Mouse (Mus musculus) lung, adult 10 weeks (tissue): ENCODE measurements around the gene Olfr1278. TPM values are rescaled to one million over a fixed set of nuclear protein-coding genes. Genes with fewer than 3 reads are reported as not detected.

Experiments
- polyA plus RNA-seq: library from polyadenylated mRNA; stranded (reverse); fragments of 350-450 nt; fragmentation: Illumina TruSeq; extraction: RNeasy Lipid Tissue Mini Kit (QIAGEN cat#74804); gene quantifications from one replicate; pipeline ENCODE4 v1.2.3, GENCODE M21; 2014; ENCODE audit warnings: low read depth, low replicate concordance; ENCODE audit not compliant: insufficient read depth

Olfr1278 gene
- not detected for polyA plus RNA-seq

DNA sequence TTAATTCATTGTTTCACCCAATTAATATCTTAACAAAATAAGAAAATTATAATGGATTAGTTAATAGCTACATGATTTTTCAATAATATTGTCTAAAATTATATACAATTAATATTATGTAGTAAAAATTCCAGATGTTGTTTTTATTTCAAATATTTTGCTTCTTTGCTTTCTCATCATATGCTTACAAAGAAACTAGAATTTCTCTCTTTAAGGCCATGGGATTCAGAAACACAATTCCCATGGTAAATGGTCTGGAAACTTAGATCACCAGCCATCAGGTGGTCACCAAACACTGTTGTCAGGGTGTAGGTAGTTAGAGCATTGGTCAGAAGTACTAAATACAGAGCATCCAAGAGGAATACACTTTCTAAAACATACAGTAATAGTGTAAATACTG lies at the start of gene Olfr1278:
Gene Olfr1278 (plus strand): TSS at position 301 of the 400 bp plus-strand sequence.

DNA sequence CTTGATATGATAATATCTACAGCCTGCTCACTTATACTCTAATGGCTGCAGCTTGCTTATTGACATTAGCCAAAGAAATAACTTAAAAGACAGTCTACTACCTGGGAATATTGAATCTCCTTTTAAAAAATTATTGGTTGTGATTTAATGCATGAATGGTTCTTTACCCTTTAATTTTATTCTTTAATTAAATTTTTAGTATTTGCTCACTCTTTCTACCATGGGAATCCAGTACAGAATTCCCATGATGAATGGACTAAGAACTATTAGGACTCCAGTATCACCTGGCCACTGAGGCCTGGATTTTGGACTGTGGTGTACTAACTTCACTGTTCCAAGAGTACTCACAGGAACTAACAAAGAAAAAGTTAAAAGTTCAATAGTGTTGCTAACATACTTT lies 35.7 kb upstream of the Olfr1278 start, which contains the start of gene Olfr1276:
Gene Olfr1276 (plus strand): TSS at position 301 of the 400 bp plus-strand sequence.

DNA sequence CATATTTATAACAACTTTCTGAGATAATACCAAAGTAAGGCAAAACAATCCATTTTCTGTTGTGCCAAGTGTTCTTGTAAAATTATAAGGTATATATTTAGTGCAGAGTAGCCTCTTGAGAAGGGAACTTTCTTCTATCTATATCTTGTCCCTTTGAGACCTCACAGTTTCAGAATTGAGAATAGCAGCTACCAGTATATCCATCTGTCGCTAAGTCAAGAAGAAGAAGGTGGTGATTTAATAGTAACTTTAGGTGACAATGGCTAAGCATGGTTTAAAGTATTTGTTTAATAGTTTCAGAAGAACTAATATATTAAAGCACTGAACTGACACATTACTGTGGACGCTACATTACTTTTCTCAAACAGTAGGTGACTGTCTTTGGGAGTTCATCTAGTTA lies 15.9 kb upstream of the Olfr1278 start, which contains the start of gene Olfr1277:
Gene Olfr1277 (minus strand): TSS at position 101 of the 400 bp plus-strand sequence.

DNA sequence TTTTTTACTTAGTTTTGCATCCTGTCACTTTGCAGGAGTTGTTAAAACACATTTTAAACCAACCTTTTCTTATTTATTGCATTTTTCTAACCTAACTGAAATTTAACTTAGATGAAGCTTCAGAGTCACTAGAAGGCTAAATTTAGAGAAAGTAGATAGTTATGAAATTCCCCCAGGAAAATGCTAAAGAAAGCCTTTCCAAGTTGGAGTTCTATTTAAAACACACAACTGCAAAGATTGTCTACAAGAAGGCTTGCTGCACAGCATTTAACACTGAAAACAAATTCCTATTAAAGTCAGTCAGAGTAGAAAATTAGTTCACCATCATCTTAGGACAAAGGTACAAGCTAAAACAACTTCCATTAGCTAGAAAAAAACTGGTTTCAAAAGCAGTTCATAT lies 10.4 kb downstream of the Olfr1278 start, which contains the start of gene Olfr1279:
Gene Olfr1279 (plus strand): TSS at position 262 of the 400 bp plus-strand sequence.

DNA sequence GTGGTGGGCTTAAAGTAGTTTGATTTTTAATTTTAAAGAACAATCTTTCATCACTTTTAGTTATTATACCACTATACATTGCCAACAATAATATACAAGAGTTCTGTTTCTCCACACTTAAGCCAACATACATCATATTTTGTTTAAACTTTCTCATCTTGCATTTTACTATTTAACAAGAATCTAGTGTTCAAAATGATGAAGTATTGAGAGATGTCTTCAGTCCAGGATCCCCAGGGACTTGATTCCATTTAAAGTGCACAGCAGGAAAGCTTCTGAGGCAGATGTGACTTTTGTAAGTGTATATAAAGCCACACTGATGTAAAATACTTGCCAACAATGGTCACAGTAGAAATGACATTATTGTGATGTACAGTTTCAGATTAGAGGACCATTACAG lies 23.8 kb downstream of the Olfr1278 start, which contains the start of gene Olfr1280:
Gene Olfr1280 (plus strand): TSS at position 301 of the 400 bp plus-strand sequence.

DNA sequence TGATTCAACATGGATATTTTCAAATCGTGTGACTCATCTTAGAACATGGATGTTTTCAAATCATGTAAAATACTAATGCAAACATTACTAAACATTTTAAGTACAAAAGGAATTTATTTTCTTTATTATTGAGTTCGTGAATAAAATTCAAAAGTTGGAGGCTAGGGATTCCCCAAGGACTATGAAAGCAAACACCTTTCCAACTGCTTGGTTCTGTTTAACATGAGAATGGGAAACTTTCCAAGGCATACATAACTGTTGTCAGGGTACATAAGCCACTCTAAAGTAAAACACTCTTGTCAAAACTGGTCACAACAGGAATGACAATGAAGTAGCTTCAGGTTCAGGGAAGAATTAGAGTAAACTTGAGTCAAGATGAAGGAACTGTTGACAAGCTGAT lies 36.3 kb downstream of the Olfr1278 start, which contains the start of gene Olfr1281:
Gene Olfr1281 (plus strand): TSS at position 301 of the 400 bp plus-strand sequence.

DNA sequence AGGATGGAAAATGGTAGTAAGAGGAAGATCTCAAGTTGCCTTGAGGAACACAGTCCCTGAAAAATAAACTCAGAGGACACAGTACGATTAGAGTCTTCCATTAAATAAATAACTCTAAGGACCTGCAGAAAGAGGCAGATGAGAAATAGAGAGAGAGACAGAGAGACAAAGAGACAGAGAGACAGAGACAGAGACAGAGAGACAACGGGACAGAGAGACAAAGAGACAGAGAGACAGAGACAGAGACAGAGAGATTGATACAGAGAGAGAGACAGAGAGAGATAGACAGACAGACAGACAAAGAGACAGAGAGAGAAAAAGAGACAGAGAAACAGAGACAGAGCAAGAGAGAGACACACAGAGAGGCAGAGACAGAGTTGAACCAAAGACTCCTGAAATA lies 46.0 kb downstream of the Olfr1278 start, which contains the start of gene Olfr1282:
Gene Olfr1282 (minus strand): TSS at position 101 of the 400 bp plus-strand sequence.

Other genes starting within 250 kb of the Olfr1278 start
- not detected for gene Gm13941, start 184.2 kb upstream of the Olfr1278 start, polyA plus RNA-seq
- gene Gm15130, start 137.2 kb upstream of the Olfr1278 start, polyA plus RNA-seq: not detected
- gene 4930430A15Rik, start 60.5 kb upstream of the Olfr1278 start, polyA plus RNA-seq: not detected
- gene Olfr1275, start 54.9 kb upstream of the Olfr1278 start, polyA plus RNA-seq: not detected
- gene Olfr1276, start 35.6 kb upstream of the Olfr1278 start, polyA plus RNA-seq: not detected
- gene Olfr1277, start 16.0 kb upstream of the Olfr1278 start, polyA plus RNA-seq: not detected
- not detected for gene Olfr1279, start 10.5 kb downstream of the Olfr1278 start, polyA plus RNA-seq
- not detected for gene Olfr1280, start 23.9 kb downstream of the Olfr1278 start, polyA plus RNA-seq
- gene Olfr1281, start 36.4 kb downstream of the Olfr1278 start, polyA plus RNA-seq: not detected
- gene Olfr1282, start 45.9 kb downstream of the Olfr1278 start, polyA plus RNA-seq: not detected
- gene Olfr1283, start 76.7 kb downstream of the Olfr1278 start, polyA plus RNA-seq: not detected
- not detected for gene Olfr1284, start 85.4 kb downstream of the Olfr1278 start, polyA plus RNA-seq
- gene Olfr1286, start 133.0 kb downstream of the Olfr1278 start, polyA plus RNA-seq: not detected
- gene Olfr1287, start 159.0 kb downstream of the Olfr1278 start, polyA plus RNA-seq: not detected
- gene Olfr1288, start 184.0 kb downstream of the Olfr1278 start, polyA plus RNA-seq: not detected
- not detected for gene Olfr1289, start 190.7 kb downstream of the Olfr1278 start, polyA plus RNA-seq
- gene Olfr1290, start 203.7 kb downstream of the Olfr1278 start, polyA plus RNA-seq: not detected
- gene Olfr1291-ps1, start 207.0 kb downstream of the Olfr1278 start, polyA plus RNA-seq: not detected
- not detected for gene Olfr1293-ps, start 235.1 kb downstream of the Olfr1278 start, polyA plus RNA-seq